Mouse (Mus musculus) thymus, adult 18-20 months (tissue): ENCODE results near the gene Ror1.

Experiments
- DNase-seq, 2 experiments: peaks; one replicate each; pipeline ENCODE4 v3.0.0; 2022; ENCODE audit warnings: mixed read lengths in 2 of 2

The Ror1 gene

GRCm38 (mm10) chr4:100398079-100398478 is 302.5 kb downstream of the Ror1 start:
- DNase-seq, result no peak

- DNase-seq, result no peak
Measured at GRCm38 (mm10) chr4:100401078-100401477, 305.5 kb downstream of the Ror1 start.

GRCm38 (mm10) chr4:100401581-100402470 is 306.2 kb downstream of the Ror1 start:
- no peak for DNase-seq

- no peak for DNase-seq
Measured at GRCm38 (mm10) chr4:100407261-100407874, 311.8 kb downstream of the Ror1 start.

- DNase-seq, result no peak
Measured at GRCm38 (mm10) chr4:100409521-100409920, 313.9 kb downstream of the Ror1 start.

GRCm38 (mm10) chr4:100411841-100412539 is 316.4 kb downstream of the Ror1 start:
- DNase-seq, result no peak

GRCm38 (mm10) chr4:100422756-100423155 is 327.2 kb downstream of the Ror1 start:
- DNase-seq, result no peak

- DNase-seq, result no peak
Measured at GRCm38 (mm10) chr4:100426101-100426500, 330.5 kb downstream of the Ror1 start.

GRCm38 (mm10) chr4:100429371-100429900 is 333.8 kb downstream of the Ror1 start:
- no peak for DNase-seq

- no peak for DNase-seq
Measured at GRCm38 (mm10) chr4:100435281-100436168, 339.9 kb downstream of the Ror1 start.

GRCm38 (mm10) chr4:100436169-100436547 is 340.6 kb downstream of the Ror1 start:
- DNase-seq, result no peak

- no peak for DNase-seq
Measured at GRCm38 (mm10) chr4:100446897-100447296, 351.3 kb downstream of the Ror1 start.

- no peak for DNase-seq
Measured at GRCm38 (mm10) chr4:100462493-100463120, 367.0 kb downstream of the Ror1 start.

- DNase-seq, result no peak
Measured at GRCm38 (mm10) chr4:100478592-100479321, 383.2 kb downstream of the Ror1 start, which contains the start of gene Ube2u. Gene Ube2u, plus strand, starts transcription at chr4:100478849.

GRCm38 (mm10) chr4:100488447-100488846 is 392.9 kb downstream of the Ror1 start:
- no peak for DNase-seq
